Mouse (Mus musculus): ENCODE measurements at regions not wholly inside any gene's neighbourhood (a gene's known extent, or its start where the extent isn't known, plus 50 kb on each side); places are given as distances from the start of the nearest gene placed in this dataset.
A peak's percentile ranks its signal among the peaks of the same experiment; 100 is the strongest.

- no peak for DNase-seq
Observed at GRCm38 (mm10) chr1:127152840-127153239, 52.0 kb upstream of the Mgat5 start.

GRCm38 (mm10) chr1:127135521-127135920 is 69.3 kb upstream of the Mgat5 start:
- DNase-seq = peak in 1 of 2 experiments; percentile 4

GRCm38 (mm10) chr1:127131871-127132270 is 72.9 kb upstream of the Mgat5 start:
- no peak for DNase-seq

- no peak for DNase-seq
Observed at GRCm38 (mm10) chr1:127124862-127125261, 80.0 kb upstream of the Mgat5 start.

- DNase-seq = no peak
Observed at GRCm38 (mm10) chr1:127118019-127118418, 86.8 kb upstream of the Mgat5 start.

GRCm38 (mm10) chr1:127107485-127107884 is 97.3 kb upstream of the Mgat5 start:
- DNase-seq = peak; percentile 3 to 8

GRCm38 (mm10) chr1:127105861-127106260 is 99.0 kb upstream of the Mgat5 start:
- DNase-seq = peak in 1 of 2 experiments; percentile 4

GRCm38 (mm10) chr1:127103664-127104063 is 101.2 kb upstream of the Mgat5 start:
- DNase-seq = no peak

- no peak for DNase-seq
Observed at GRCm38 (mm10) chr1:127098871-127099420, 105.9 kb upstream of the Mgat5 start.

- no peak for DNase-seq
Observed at GRCm38 (mm10) chr1:127087616-127088015, 117.2 kb upstream of the Mgat5 start.

GRCm38 (mm10) chr1:127085988-127086387 is 118.8 kb upstream of the Mgat5 start:
- DNase-seq = no peak

GRCm38 (mm10) chr1:127083761-127084308 is 121.0 kb upstream of the Mgat5 start:
- DNase-seq = peak; percentile 10 to 23

GRCm38 (mm10) chr1:127079012-127079411 is 125.8 kb upstream of the Mgat5 start:
- DNase-seq = no peak

- DNase-seq = no peak
Observed at GRCm38 (mm10) chr1:127062430-127062829, 142.4 kb upstream of the Mgat5 start.

- DNase-seq = no peak
Observed at GRCm38 (mm10) chr1:127045711-127046420, 158.9 kb upstream of the Mgat5 start.

GRCm38 (mm10) chr1:127034748-127035147 is 170.1 kb upstream of the Mgat5 start:
- DNase-seq = no peak

- DNase-seq = no peak
Observed at GRCm38 (mm10) chr1:127031563-127031962, 173.3 kb upstream of the Mgat5 start.

- DNase-seq = no peak
Observed at GRCm38 (mm10) chr1:127028872-127029497, 175.8 kb upstream of the Mgat5 start.

GRCm38 (mm10) chr1:127023100-127023499 is 181.7 kb upstream of the Mgat5 start:
- DNase-seq = no peak

- peak in 1 of 2 experiments; percentile 18 for DNase-seq
Observed at GRCm38 (mm10) chr1:127017698-127018097, 187.1 kb upstream of the Nckap5 start.

- no peak for DNase-seq
Observed at GRCm38 (mm10) chr1:127015894-127016245, 185.3 kb upstream of the Nckap5 start.

GRCm38 (mm10) chr1:127015042-127015893 is 184.7 kb upstream of the Nckap5 start:
- DNase-seq = no peak
